Mouse (Mus musculus): ENCODE measurements around the gene Lrrc27.

DNA sequence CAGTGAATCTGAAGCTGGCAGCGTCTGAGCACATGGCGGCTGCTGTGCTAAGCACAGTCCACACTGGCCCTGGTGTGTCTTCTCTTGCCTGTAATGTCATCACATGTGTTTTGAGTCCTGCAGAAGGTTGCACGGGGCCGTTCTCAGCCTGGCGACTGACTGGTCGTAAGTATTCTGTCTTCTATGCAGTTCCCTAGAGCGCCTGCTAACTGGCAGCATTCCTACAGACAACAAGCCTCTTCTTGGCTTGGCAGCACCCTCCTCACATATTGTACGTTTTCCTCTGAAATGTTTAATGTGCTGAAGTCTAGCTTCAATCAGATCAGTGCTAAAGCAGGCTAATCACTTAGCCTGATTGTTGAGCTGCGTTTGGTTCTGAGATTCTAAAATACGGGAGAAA is 62.8 kb downstream of the Lrrc27 start:
- TF ChIP-seq TAL1 (IDR thresholded peaks at IDR 0.05; ENCODE audit: low read length) (no peak), GATA1 (IDR thresholded peaks at IDR 0.05; ENCODE audit: low read length) (no peak)

Data from erythroblast, embryonic 14.5 days (primary cell).